Mouse (Mus musculus) embryonic facial prominence, embryonic 14.5 days (tissue): ENCODE results near the gene Ptprn2. TPM values are rescaled to one million over a fixed set of nuclear protein-coding genes. Genes with fewer than 3 reads are reported as not detected.

Experiments used
- ATAC-seq: fragments of 200-750 bp; cut with Nextera tagmentation; 2 replicates; pipeline ENCODE4 v1.8.0; 2017; ENCODE audit warnings: low read depth, moderate number of reproducible peaks, moderate TSS enrichment
- DNase-seq: peaks from one replicate; pipeline ENCODE4 v3.0.0-alpha.2; 2015; ENCODE audit warnings: low spot score
- H3K27ac ChIP-seq: fragments of 300-500 bp; sonication (generic); replicated peaks from 2 replicates; pipeline ENCODE4 v1.5.1; 2014; ENCODE audit warnings: low read depth, mild to moderate bottlenecking, low read length, moderate library complexity
- H3K27me3 ChIP-seq: fragments of 300-500 bp; sonication (generic); replicated peaks from 2 replicates; pipeline ENCODE4 v1.6.1; 2014; ENCODE audit warnings: low read length; ENCODE audit not compliant: control insufficient read depth, insufficient read depth
- H3K36me3 ChIP-seq: fragments of 300-500 bp; sonication (generic); 2 replicates; pipeline ENCODE4 v1.6.1; 2014; ENCODE audit warnings: low read length, mixed read lengths; ENCODE audit not compliant: control insufficient read depth, insufficient read depth
- H3K4me1 ChIP-seq: fragments of 300-500 bp; sonication (generic); 2 replicates; pipeline ENCODE4 v1.6.1; 2014; ENCODE audit warnings: antibody characterized with exemption, low read length; ENCODE audit not compliant: control insufficient read depth, insufficient read depth
- H3K4me2 ChIP-seq: fragments of 300-500 bp; sonication (generic); 2 replicates; pipeline ENCODE4 v1.6.1; 2014; ENCODE audit warnings: low read depth, mild to moderate bottlenecking, low read length, moderate library complexity, mixed read lengths
- H3K4me3 ChIP-seq: fragments of 300-500 bp; sonication (generic); 2 replicates; pipeline ENCODE4 v1.5.1; 2014; ENCODE audit warnings: low read depth, mild to moderate bottlenecking, low read length
- H3K9ac ChIP-seq: fragments of 300-500 bp; sonication (generic); 2 replicates; pipeline ENCODE4 v1.6.1; 2014; ENCODE audit warnings: low read depth, mild to moderate bottlenecking, low read length, moderate library complexity, mixed read lengths
- H3K9me3 ChIP-seq: fragments of 300-500 bp; sonication (generic); 2 replicates; pipeline ENCODE4 v1.6.1; 2016; ENCODE audit warnings: low read length; ENCODE audit not compliant: control insufficient read depth
- WGBS: fragments of 180-500 bp; shearing (Covaris S2); extraction: QIAGEN DNeasy Blood & Tissue Kit; methylation state at CpG from one replicate; pipeline ENCODE4 v1.1.7; 2014; 5-methylcytosine and 5-hydroxymethylcytosine counted together
- polyA plus RNA-seq: library from polyadenylated mRNA; unstranded; fragments of >200 nt; fragmentation: Nextera tagmentation; extraction: Ambion mirVana; gene quantifications from 2 replicates; pipeline ENCODE4 v1.2.1, GENCODE M21; 2014

Gene Ptprn2
- polyA plus RNA-seq, 1 experiment from 2014 or later, result 0.65 TPM

DNA sequence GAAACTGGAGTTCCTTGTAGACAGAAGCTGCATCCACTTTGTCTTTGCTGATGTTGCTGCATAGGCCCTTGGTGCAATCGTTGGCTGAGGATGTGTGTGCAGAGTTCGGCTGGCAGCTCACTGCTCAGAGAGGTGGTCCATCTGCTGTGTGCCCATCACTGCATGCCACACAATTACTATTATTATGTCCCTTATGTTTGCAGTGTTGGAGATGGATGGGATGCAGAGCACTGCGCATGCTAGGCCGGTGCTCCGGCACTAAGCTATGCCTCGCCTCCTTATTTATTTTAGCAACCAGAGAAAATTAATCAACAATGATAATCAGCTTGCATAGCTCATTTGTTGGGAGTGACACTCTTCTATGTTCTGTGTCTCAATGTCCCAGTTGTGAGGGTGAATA is 225.6 kb downstream of the Ptprn2 start:
- Histone ChIP-seq H3K9ac (no peak overlapping the region), H3K27ac (no peak overlapping the region), H3K4me3 (no peak overlapping the region), H3K4me2 (no peak overlapping the region), H3K36me3 (no peaks in the 10 kb centered on the region), H3K9me3 (no peaks in the 10 kb centered on the region), H3K27me3 (no peaks in the 10 kb centered on the region), H3K4me1 (no peaks in the 10 kb centered on the region)
- DNase-seq, result no peak
- no peak for ATAC-seq
- WGBS, result 90% methylated on average over 6 of the region's 6 CpGs

GRCm38 (mm10) chr12:116713096-116713495 is 227.6 kb downstream of the Ptprn2 start:
- no peaks in the 10 kb centered on the region for H3K9me3 ChIP-seq
- H3K4me1 ChIP-seq, result no peaks in the 10 kb centered on the region
- no peaks in the 10 kb centered on the region for H3K27me3 ChIP-seq
- no peak for DNase-seq
- H3K4me3 ChIP-seq, result no peak overlapping the region
- no peak overlapping the region for H3K27ac ChIP-seq
- no peak overlapping the region for H3K9ac ChIP-seq
- H3K36me3 ChIP-seq, result no peaks in the 10 kb centered on the region
- no peak for ATAC-seq
- no peak overlapping the region for H3K4me2 ChIP-seq

- no peaks in the 10 kb centered on the region for H3K9me3 ChIP-seq
These were observed 235.5 kb downstream of the Ptprn2 start for GRCm38 (mm10) chr12:116721062-116721461.

GRCm38 (mm10) chr12:116740141-116740540 is 254.6 kb downstream of the Ptprn2 start:
- ATAC-seq, result no peak

More at GRCm38 (mm10) chr12:116721062-116721461, 235.5 kb downstream of the Ptprn2 start:
- Histone ChIP-seq H3K4me3 (no peak overlapping the region), H3K27ac (no peak overlapping the region), H3K27me3 (no peaks in the 10 kb centered on the region), H3K36me3 (no peaks in the 10 kb centered on the region), H3K4me2 (no peak overlapping the region), H3K4me1 (no peaks in the 10 kb centered on the region), H3K9ac (no peak overlapping the region)
- no peak for DNase-seq
- 76% methylated on average over 2 of the region's 2 CpGs for WGBS
- ATAC-seq, result no peak

DNA sequence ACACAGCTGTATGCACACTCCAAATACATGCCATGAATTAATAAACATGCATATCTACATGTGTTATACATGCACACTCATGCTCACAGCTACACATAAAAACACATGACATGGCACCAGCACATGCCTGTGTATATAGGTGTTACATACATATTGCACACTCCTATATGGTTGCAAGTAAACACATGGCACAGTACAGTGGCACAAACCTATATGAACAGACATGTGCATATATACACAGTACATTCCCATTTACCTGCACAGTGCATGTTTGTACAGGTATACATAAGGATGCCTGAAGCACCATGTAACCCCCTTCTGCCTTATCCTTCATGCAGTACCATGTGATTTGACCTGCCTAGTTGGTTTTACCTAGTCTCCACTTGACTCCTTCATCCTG is 255.8 kb downstream of the Ptprn2 start:
- ATAC-seq (no peak), DNase-seq (no peak)
- Histone ChIP-seq H3K27ac (no peak overlapping the region), H3K27me3 (no peaks in the 10 kb centered on the region), H3K9ac (no peak overlapping the region), H3K4me2 (no peak overlapping the region), H3K36me3 (no peaks in the 10 kb centered on the region), H3K9me3 (no peaks in the 10 kb centered on the region), H3K4me1 (no peaks in the 10 kb centered on the region), H3K4me3 (no peak overlapping the region)

More at GRCm38 (mm10) chr12:116740141-116740540, 254.6 kb downstream of the Ptprn2 start:
- H3K27ac ChIP-seq, result no peak overlapping the region
- no peaks in the 10 kb centered on the region for H3K36me3 ChIP-seq
- no peak overlapping the region for H3K4me2 ChIP-seq
- no peak for DNase-seq
- H3K27me3 ChIP-seq, result no peaks in the 10 kb centered on the region
- no peaks in the 10 kb centered on the region for H3K4me1 ChIP-seq
- WGBS, result 87% methylated on average over 5 of the region's 5 CpGs
- no peak overlapping the region for H3K4me3 ChIP-seq
- no peaks in the 10 kb centered on the region for H3K9me3 ChIP-seq
- no peak overlapping the region for H3K9ac ChIP-seq

DNA sequence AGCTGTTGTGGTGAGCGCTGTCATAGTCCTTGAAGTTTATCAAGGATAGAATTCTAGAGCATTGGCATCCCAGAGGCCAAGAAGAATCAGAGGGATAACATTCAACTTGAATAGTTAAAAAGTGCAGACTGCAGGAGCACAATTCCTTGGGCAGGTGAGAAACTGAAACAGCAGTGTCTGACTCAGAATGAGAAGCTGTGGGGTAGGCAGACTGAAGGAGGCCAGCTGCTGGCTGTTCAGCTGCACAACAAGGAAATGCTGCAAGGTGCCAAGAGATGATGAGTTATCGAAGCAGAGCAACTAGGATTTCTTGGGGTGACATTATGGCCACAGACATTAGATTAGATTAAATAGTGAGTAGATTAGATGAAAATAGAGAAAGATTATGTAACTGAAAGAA is 260.9 kb downstream of the Ptprn2 start:
- no peaks in the 10 kb centered on the region for H3K4me1 ChIP-seq
- ATAC-seq (no peak), DNase-seq (no peak)
- no peaks in the 10 kb centered on the region for H3K27me3 ChIP-seq
- WGBS, result 79% methylated on average over 2 of the region's 2 CpGs
- H3K9ac ChIP-seq, result no peak overlapping the region
- no peak overlapping the region for H3K4me3 ChIP-seq
- no peak overlapping the region for H3K27ac ChIP-seq
- no peaks in the 10 kb centered on the region for H3K36me3 ChIP-seq
- no peaks in the 10 kb centered on the region for H3K9me3 ChIP-seq
- no peak overlapping the region for H3K4me2 ChIP-seq

GRCm38 (mm10) chr12:116752784-116753183 is 267.3 kb downstream of the Ptprn2 start:
- Histone ChIP-seq H3K4me3 (no peak overlapping the region), H3K27ac (no peak overlapping the region), H3K27me3 (no peaks in the 10 kb centered on the region), H3K4me2 (no peak overlapping the region), H3K9me3 (no peaks in the 10 kb centered on the region), H3K36me3 (no peaks in the 10 kb centered on the region), H3K4me1 (no peaks in the 10 kb centered on the region), H3K9ac (no peak overlapping the region)
- WGBS, result 82% methylated on average over 1 of the region's 1 CpGs
- no peak for ATAC-seq
- DNase-seq, result no peak

DNA sequence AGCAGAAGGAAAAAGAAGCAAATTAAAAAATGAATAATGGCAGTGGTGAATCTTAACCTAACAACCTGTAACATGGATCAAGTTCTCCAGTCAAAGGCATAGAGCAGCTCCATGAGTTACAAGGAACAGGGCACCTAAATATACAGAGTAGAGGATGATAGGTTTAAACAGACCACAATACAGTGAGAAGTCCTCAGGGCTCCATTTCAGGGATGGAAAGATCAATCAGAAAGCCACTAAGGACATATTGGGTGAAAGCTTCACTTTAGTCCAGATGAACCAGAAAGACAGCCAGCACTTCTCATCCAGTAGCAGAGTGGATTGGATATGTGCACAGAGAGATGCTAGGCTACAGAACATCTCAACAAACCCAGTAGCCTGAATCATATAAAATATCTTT is 278.4 kb downstream of the Ptprn2 start:
- no peak for ATAC-seq
- no peak for DNase-seq
- H3K27ac ChIP-seq, result no peak overlapping the region
- no peaks in the 10 kb centered on the region for H3K4me1 ChIP-seq
- H3K4me2 ChIP-seq, result no peak overlapping the region
- H3K9me3 ChIP-seq, result no peaks in the 10 kb centered on the region
- no peaks in the 10 kb centered on the region for H3K36me3 ChIP-seq
- no peak overlapping the region for H3K9ac ChIP-seq
- H3K4me3 ChIP-seq, result no peak overlapping the region
- no peaks in the 10 kb centered on the region for H3K27me3 ChIP-seq

DNA sequence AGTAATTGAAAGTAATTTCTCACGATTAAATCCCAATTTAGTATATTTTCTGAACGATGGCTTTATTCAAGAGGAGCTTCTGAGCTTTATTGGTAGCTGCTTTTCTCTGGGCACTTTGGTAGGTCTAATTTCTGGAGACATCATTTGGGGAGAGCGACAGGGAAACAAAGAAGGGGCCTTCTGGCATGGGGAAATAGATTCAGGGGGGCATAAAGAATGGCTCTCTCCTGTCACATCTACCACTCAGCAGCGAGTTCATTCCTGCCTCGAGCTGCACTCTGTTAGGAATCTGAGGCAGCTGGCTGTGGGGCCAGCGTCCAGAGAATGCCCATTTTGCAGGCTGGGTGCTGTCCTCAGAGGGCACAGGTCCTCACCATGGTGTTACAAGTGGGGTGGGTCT is 285.4 kb downstream of the Ptprn2 start:
- Histone ChIP-seq H3K4me3 (no peak overlapping the region), H3K9ac (no peak overlapping the region), H3K4me1 (no peaks in the 10 kb centered on the region), H3K9me3 (no peaks in the 10 kb centered on the region), H3K4me2 (no peak overlapping the region), H3K36me3 (no peaks in the 10 kb centered on the region), H3K27ac (no peak overlapping the region), H3K27me3 (no peaks in the 10 kb centered on the region)
- ATAC-seq (no peak), DNase-seq (no peak)
- WGBS, result 60% methylated on average over 6 of the region's 6 CpGs
